Mouse (Mus musculus): ENCODE results near the gene Carnmt1. TPM values are rescaled to one million over a fixed set of nuclear protein-coding genes. Genes with fewer than 3 reads are reported as not detected.

Carnmt1 gene
- polyA plus RNA-seq, 1 experiment: 3.1 TPM

DNA sequence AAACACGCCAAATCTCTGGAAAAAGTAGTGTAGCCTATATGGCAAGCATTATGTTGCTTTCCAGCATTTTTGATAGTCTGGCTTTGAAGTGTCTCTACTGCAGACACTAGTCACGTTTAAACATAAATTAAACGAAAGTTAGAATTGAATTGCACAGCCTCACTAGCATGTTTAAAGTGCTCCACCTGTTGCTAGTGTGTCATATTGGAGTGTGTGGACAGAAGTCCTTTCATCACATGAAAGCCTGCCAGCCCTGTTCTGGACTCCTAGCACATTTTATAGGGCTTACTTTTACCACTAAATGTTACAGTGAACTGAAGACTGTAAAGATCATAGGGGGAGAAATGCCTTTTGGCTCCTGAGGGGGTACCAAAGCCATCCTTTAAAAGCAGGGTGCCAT, 1.9 kb downstream of the Carnmt1 start:
- Histone ChIP-seq H3K27me3 (ENCODE audit: control insufficient read depth, insufficient read depth, low read length) (no peaks in the 10 kb centered on the region), H3K36me3 (ENCODE audit: control insufficient read depth, insufficient read depth, low read length) (no peaks in the 10 kb centered on the region), H3K4me1 (ENCODE audit: control insufficient read depth, insufficient read depth, insufficient read length) (no peaks in the 10 kb centered on the region; the same call in 1 of the 2 replicates), H3K27ac (ENCODE audit: insufficient read depth, low read length) (no peak overlapping the region), H3K4me3 (ENCODE audit: extremely low read depth, insufficient read depth, insufficient read length) (no peak overlapping the region)
- no peak for DNase-seq (ENCODE audit: low read depth in 1 of 2, low spot score in 2 of 2)
- WGBS: 73% methylated on average over 3 of the region's 3 CpGs
- no peak for TF ChIP-seq POLR2A (IDR thresholded peaks at IDR 0.05; ENCODE audit: low read depth, low read length)
- no peak for TF ChIP-seq CTCF (IDR thresholded peaks at IDR 0.05; ENCODE audit: extremely low read depth, insufficient read depth, insufficient read length, insufficient replicate concordance)

DNA sequence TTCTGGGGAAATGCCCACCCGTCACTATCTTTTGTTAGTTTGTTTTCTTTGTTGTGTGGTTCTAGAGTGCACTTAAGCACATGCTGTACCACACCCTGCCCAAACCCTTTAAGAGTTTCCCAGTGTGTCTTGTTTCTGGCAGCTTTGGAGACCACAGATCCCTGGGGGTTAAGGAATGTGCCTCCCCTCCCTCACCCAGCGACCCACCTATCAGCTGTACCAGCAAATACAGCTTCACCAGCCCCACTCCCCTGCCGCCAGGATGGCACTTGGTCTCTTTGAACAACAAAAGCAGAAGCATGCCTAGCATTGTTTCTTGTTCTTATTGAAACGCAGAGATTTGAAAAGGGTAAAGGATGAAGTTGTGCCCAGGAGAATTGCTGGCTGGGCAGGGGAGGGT, 2.6 kb downstream of the Carnmt1 start:
- Histone ChIP-seq H3K36me3 (ENCODE audit: control insufficient read depth, insufficient read depth, low read length) (no peaks in the 10 kb centered on the region), H3K4me1 (ENCODE audit: control insufficient read depth, insufficient read depth, insufficient read length) (no peaks in the 10 kb centered on the region; the same call in 1 of the 2 replicates), H3K27ac (ENCODE audit: insufficient read depth, low read length) (no peak overlapping the region), H3K4me3 (ENCODE audit: extremely low read depth, insufficient read depth, insufficient read length) (no peak overlapping the region), H3K27me3 (ENCODE audit: control insufficient read depth, insufficient read depth, low read length) (no peaks in the 10 kb centered on the region)
- no peak for DNase-seq (ENCODE audit: low read depth in 1 of 2, low spot score in 2 of 2)
- TF ChIP-seq CTCF (IDR thresholded peaks at IDR 0.05; ENCODE audit: extremely low read depth, insufficient read depth, insufficient read length, insufficient replicate concordance) (no peak), POLR2A (IDR thresholded peaks at IDR 0.05; ENCODE audit: low read depth, low read length) (no peak)
- WGBS: 86% methylated on average over 4 of the region's 4 CpGs

DNA sequence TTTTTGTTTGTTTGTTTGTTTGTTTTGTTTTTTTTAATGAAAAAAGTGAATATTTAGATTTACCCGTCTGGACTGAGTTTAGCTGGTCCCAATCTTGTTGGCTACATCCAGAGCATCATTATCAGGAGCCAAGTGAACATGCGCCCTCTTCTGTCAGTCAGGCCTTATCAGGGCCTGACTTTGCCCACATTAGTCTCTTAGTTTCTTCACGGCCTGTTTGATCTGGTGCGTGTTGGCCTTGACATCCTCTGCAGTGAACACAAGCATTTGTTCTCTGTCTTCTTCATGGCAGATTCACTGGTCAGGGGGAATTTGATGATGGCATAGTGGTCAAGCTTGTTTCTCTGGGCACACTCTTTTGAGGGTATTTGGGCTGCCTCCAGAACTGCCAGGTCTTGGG, 11.6 kb downstream of the Carnmt1 start:
- no peak for DNase-seq (ENCODE audit: low read depth in 1 of 2, low spot score in 2 of 2)
- Histone ChIP-seq H3K36me3 (ENCODE audit: control insufficient read depth, insufficient read depth, low read length) (peaks cover 9% of the 10 kb centered on the region), H3K4me3 (ENCODE audit: extremely low read depth, insufficient read depth, insufficient read length) (no peak overlapping the region), H3K4me1 (ENCODE audit: control insufficient read depth, insufficient read depth, insufficient read length) (no peaks in the 10 kb centered on the region), H3K27me3 (ENCODE audit: control insufficient read depth, insufficient read depth, low read length) (no peaks in the 10 kb centered on the region), H3K27ac (ENCODE audit: insufficient read depth, low read length) (no peak overlapping the region)
- no peak for TF ChIP-seq POLR2A (IDR thresholded peaks at IDR 0.05; ENCODE audit: low read depth, low read length)
- no peak for TF ChIP-seq CTCF (IDR thresholded peaks at IDR 0.05; ENCODE audit: extremely low read depth, insufficient read depth, insufficient read length, insufficient replicate concordance)
- 78% methylated on average over 4 of the region's 4 CpGs for WGBS

DNA sequence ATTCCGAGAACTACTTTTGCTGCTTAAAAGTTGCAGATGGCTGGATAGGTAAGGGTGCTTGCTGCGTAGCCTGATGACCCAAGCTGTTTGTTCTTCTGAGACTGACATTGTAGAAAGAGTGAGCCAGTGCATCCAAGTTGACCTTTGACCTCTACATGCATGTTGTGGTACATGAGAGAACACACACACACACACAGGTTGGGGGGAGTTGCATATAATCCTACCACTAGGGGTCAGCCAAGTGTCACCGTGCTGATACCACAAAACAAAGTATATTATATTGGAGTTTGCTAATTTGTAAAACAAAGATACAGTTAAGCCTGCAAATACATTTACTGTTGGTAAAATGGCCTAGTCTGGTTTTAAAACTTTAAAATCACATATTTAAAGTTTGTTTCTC, 17.0 kb downstream of the Carnmt1 start:
- Histone ChIP-seq H3K4me3 (ENCODE audit: extremely low read depth, insufficient read depth, insufficient read length) (no peak overlapping the region), H3K27ac (ENCODE audit: insufficient read depth, low read length) (no peak overlapping the region), H3K27me3 (ENCODE audit: control insufficient read depth, insufficient read depth, low read length) (no peaks in the 10 kb centered on the region), H3K4me1 (ENCODE audit: control insufficient read depth, insufficient read depth, insufficient read length) (no peaks in the 10 kb centered on the region), H3K36me3 (ENCODE audit: control insufficient read depth, insufficient read depth, low read length) (peaks cover 2% of the 10 kb centered on the region; the same call in 1 of the 2 replicates)
- DNase-seq (ENCODE audit: low read depth in 1 of 2, low spot score in 2 of 2): peak; percentile 22 to 50
- 69% methylated on average over 3 of the region's 3 CpGs for WGBS
- TF ChIP-seq CTCF (IDR thresholded peaks at IDR 0.05; ENCODE audit: extremely low read depth, insufficient read depth, insufficient read length, insufficient replicate concordance) (peak; percentile 36; the same call in 1 of the 2 replicates), POLR2A (IDR thresholded peaks at IDR 0.05; ENCODE audit: low read depth, low read length) (no peak)

DNA sequence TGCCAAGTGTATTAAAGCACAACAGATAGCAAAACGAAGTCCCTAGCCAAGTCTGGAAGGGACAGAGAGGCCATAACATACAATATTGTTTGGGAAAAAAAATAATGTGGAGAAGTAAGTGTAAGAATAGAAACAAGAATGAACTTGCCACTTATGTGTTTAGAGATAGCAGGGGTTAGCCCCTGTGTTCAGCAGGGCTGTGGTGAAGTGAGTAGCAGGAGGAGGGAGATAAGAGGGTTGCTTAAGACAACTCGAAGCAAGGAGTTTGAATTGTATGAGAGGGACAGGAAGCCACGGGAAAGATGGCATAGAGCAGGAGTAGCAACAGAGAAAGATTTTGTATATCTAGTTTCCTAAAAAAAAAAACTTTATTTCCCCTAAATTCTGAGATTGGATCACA, 21.6 kb downstream of the Carnmt1 start:
- Histone ChIP-seq H3K36me3 (ENCODE audit: control insufficient read depth, insufficient read depth, low read length) (peaks cover 3% of the 10 kb centered on the region), H3K27me3 (ENCODE audit: control insufficient read depth, insufficient read depth, low read length) (no peaks in the 10 kb centered on the region), H3K4me3 (ENCODE audit: extremely low read depth, insufficient read depth, insufficient read length) (no peak overlapping the region), H3K4me1 (ENCODE audit: control insufficient read depth, insufficient read depth, insufficient read length) (no peaks in the 10 kb centered on the region), H3K27ac (ENCODE audit: insufficient read depth, low read length) (no peak overlapping the region)
- 58% methylated on average over 3 of the region's 3 CpGs for WGBS
- DNase-seq (ENCODE audit: low read depth in 1 of 2, low spot score in 2 of 2): no peak
- TF ChIP-seq CTCF (IDR thresholded peaks at IDR 0.05; ENCODE audit: extremely low read depth, insufficient read depth, insufficient read length, insufficient replicate concordance) (no peak), POLR2A (IDR thresholded peaks at IDR 0.05; ENCODE audit: low read depth, low read length) (no peak)

DNA sequence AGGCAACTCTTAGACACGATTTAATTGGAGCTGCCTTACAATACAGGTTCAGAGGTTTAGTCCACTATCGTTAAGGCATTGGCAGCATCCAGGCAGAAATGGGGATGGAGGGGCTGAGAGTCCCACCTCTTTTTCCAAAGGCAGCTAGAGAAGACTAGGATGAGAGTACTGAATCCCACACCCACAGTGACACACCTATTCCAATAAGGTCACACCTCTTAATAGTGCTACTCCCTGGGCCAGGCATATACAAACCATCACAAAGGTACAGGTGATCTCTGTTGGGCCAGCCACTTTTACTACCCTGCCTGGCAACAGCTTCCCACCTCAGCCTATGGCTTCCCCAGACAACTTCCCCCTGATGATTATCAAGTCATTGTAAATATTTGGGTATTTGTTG, 22.2 kb downstream of the Carnmt1 start:
- no peak overlapping the region for H3K27ac ChIP-seq (ENCODE audit: insufficient read depth, low read length)
- WGBS: 93% methylated on average over 2 of the region's 2 CpGs
- no peaks in the 10 kb centered on the region for H3K4me1 ChIP-seq (ENCODE audit: control insufficient read depth, insufficient read depth, insufficient read length)
- H3K36me3 ChIP-seq (ENCODE audit: control insufficient read depth, insufficient read depth, low read length): peaks cover 3% of the 10 kb centered on the region
- TF ChIP-seq CTCF (IDR thresholded peaks at IDR 0.05; ENCODE audit: extremely low read depth, insufficient read depth, insufficient read length, insufficient replicate concordance) (no peak), POLR2A (IDR thresholded peaks at IDR 0.05; ENCODE audit: low read depth, low read length) (no peak)
- no peak overlapping the region for H3K4me3 ChIP-seq (ENCODE audit: extremely low read depth, insufficient read depth, insufficient read length)
- H3K27me3 ChIP-seq (ENCODE audit: control insufficient read depth, insufficient read depth, low read length): no peaks in the 10 kb centered on the region
- no peak for DNase-seq (ENCODE audit: low read depth in 1 of 2, low spot score in 2 of 2)

DNA sequence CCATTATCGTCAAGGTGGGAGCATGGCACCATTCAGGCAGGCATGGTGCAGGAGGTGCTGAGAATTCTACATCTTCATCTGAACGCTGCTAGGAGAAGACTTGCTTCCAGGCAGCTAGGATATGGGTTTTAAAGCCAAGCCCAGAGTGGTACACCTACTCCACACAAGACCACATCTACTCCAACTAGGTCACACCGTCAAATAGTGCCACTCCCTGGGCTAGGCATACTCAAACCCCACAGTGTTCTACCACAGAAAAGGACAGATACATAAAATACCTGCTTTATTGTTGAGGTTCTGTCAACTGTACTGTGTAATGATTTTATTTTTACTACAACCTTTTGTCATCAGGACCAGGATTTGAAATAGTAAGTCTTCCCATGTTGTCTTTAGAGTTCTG, 24.6 kb downstream of the Carnmt1 start:
- TF ChIP-seq POLR2A (IDR thresholded peaks at IDR 0.05; ENCODE audit: low read depth, low read length) (no peak), CTCF (IDR thresholded peaks at IDR 0.05; ENCODE audit: extremely low read depth, insufficient read depth, insufficient read length, insufficient replicate concordance) (no peak)
- 96% methylated on average over 3 of the region's 3 CpGs for WGBS
- no peaks in the 10 kb centered on the region for H3K27me3 ChIP-seq (ENCODE audit: control insufficient read depth, insufficient read depth, low read length)
- DNase-seq (ENCODE audit: low read depth in 1 of 2, low spot score in 2 of 2): no peak
- H3K4me1 ChIP-seq (ENCODE audit: control insufficient read depth, insufficient read depth, insufficient read length): no peaks in the 10 kb centered on the region
- no peak overlapping the region for H3K27ac ChIP-seq (ENCODE audit: insufficient read depth, low read length)
- H3K4me3 ChIP-seq (ENCODE audit: extremely low read depth, insufficient read depth, insufficient read length): no peak overlapping the region
- peaks cover 3% of the 10 kb centered on the region for H3K36me3 ChIP-seq (ENCODE audit: control insufficient read depth, insufficient read depth, low read length)
